In the genomic region with DNA sequence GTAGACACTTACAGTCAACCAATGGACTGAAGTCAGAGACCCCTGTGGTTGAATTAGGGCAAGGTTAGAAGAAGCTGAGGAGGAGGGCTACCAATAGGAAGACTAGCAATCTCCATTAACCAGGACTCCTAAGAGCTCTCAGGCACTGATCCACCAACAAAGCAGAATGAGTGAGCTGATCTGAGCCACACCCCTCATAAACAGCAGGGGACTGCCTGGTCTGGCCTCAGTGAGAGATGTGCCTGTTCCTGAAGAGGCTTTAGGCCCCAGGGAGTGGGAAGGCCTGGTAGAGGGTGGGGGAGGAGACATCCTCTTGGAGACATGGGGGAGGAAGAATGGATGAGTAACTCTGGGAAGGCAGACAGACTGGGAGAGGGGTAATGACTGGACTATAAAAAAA, we compare ENCODE assay signal across 19 mouse cellular contexts.
"Had no signal": no experiment of that assay in that cellular context is flagged by ENCODE, and none has a peak within 500 bp of the region (broad histone marks: within the 10 kb centered on the region; RNA-seq: fewer than 3 reads in every experiment).

No protein-coding gene starts in this region.

- H3K4me2 ChIP-seq: limb, embryonic 13.5 days; liver, embryonic 12.5 days; liver, embryonic 15.5 days; midbrain, embryonic 11.5 days; neural tube, embryonic 12.5 days; neural tube, embryonic 15.5 days had no signal

- H3K36me3 ChIP-seq: limb, embryonic 10.5 days; limb, embryonic 13.5 days; liver, embryonic 12.5 days; liver, embryonic 15.5 days; neural tube, embryonic 12.5 days; neural tube, embryonic 15.5 days had no signal

- H3K9me3 ChIP-seq: limb, embryonic 10.5 days; limb, embryonic 13.5 days; liver, embryonic 12.5 days; liver, embryonic 15.5 days; neural tube, embryonic 12.5 days; neural tube, embryonic 15.5 days had no signal

- H3K4me3 ChIP-seq: layer of hippocampus, adult 2 months; limb, embryonic 10.5 days; limb, embryonic 13.5 days; liver, embryonic 12.5 days; liver, embryonic 15.5 days; neural tube, embryonic 12.5 days; neural tube, embryonic 15.5 days had no signal

- H3K9ac ChIP-seq: limb, embryonic 13.5 days; liver, embryonic 12.5 days; liver, embryonic 15.5 days; neural tube, embryonic 12.5 days; neural tube, embryonic 15.5 days had no signal

- H3K27ac ChIP-seq: kidney, postnatal 0 days; layer of hippocampus, adult 2 months; limb, embryonic 10.5 days; limb, embryonic 13.5 days; liver, embryonic 12.5 days; liver, embryonic 15.5 days; neural tube, embryonic 12.5 days; neural tube, embryonic 15.5 days had no signal

- H3K4me1 ChIP-seq: limb, embryonic 10.5 days; limb, embryonic 13.5 days; liver, embryonic 12.5 days; liver, embryonic 15.5 days; neural tube, embryonic 12.5 days; neural tube, embryonic 15.5 days had no signal

- H3K27me3 ChIP-seq: limb, embryonic 13.5 days; liver, embryonic 12.5 days; liver, embryonic 15.5 days; neural tube, embryonic 12.5 days; neural tube, embryonic 15.5 days had no signal

- DNase-seq: kidney, postnatal 25 days; layer of hippocampus, adult 9-11 months; liver; lung, adult 2 months; lung, postnatal 14 days; lung, postnatal 4 days; midbrain, embryonic 14.5 days; retina, postnatal 1 day; right cerebral cortex, postnatal 25 days; thymus, postnatal 36 days had no signal

- ATAC-seq: liver, embryonic 12.5 days had no signal
